Mouse (Mus musculus): ENCODE data around the gene Tectb. TPM values are rescaled to one million over a fixed set of nuclear protein-coding genes. Genes with fewer than 3 reads are reported as not detected.
A peak's percentile ranks its signal among the peaks of the same experiment; 100 is the strongest.

The Tectb gene
- polyA plus RNA-seq, 1 experiment: not detected

DNA sequence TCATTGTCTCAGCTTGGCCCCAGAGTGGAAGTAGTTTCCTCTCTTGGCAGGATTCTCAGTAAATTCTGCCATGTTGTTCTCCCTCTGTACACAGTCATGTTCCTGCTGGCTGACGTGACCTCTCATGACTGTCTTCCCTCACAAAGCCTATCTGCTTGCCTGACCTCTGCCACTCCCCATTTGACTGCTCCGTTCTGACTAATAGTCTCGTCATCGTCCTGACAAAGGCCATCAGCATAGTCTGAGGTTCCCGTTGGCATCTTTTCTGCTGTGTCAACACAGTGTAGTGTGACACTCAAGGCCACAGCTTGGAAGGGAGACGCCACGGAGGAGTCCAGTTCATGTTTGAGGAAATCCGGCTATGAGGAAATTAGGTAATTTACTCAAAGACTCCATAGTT lies 51.6 kb downstream of the Tectb start:
- 41% methylated on average over 8 of the region's 8 CpGs for WGBS
- Histone ChIP-seq H3K4me1 (ENCODE audit: control insufficient read depth, insufficient read depth, low read length) (peaks cover 2% of the 10 kb centered on the region), H3K27ac (ENCODE audit: control insufficient read depth, insufficient read depth, low read depth, low read length, poor library complexity) (peak overlapping the region; percentile 7; the same call in 1 of the 2 replicates), H3K4me3 (replicated peaks; ENCODE audit: control insufficient read depth, low read depth, low read length) (no peak overlapping the region)
- no peak for TF ChIP-seq POLR2A (IDR thresholded peaks at IDR 0.05; ENCODE audit: borderline replicate concordance, control insufficient read depth, low read depth, low read length)

DNA sequence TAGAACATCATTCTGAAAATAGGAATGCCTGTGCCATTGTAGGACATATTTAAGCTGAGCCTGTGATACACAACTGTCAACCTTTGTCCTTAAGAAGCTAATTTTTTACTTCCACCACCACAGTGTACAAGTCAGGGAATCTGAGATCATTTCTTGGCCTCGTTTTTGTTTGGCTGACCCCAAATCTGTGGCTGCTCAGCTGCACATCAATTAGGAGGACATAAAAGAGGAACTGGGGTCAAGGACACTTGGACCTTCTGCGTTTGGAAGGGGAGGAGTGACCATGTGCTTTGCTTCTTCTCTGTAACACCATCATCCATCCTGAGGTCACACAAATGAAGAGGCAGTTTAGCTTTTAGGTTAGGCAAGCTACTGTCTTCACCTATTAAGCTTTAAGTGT lies 55.5 kb downstream of the Tectb start:
- H3K4me1 ChIP-seq (ENCODE audit: control insufficient read depth, insufficient read depth, low read length): peaks cover 2% of the 10 kb centered on the region
- 7% methylated on average over 2 of the region's 2 CpGs for WGBS

DNA sequence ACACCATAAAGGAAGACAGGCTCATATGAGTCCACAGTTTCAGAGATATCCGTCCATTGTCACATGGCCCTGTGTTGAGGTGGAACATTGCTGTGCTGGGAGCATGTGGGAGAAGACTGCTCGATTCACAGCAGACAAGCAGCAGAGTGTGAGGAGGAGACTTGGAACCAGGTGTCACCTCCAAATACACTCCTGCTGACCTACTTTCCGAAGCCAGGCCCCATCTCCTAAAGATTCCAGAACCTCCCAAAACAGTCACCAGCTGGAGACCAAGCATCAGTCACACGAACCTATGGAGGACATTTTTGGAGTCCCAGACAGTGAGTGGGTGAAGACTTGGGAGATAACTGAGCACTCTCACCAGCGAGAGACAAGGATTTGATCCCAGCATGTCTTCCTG lies 56.0 kb downstream of the Tectb start:
- no peak overlapping the region for H3K27ac ChIP-seq (ENCODE audit: control insufficient read depth, insufficient read depth, low read depth, low read length, poor library complexity)
- H3K4me1 ChIP-seq (ENCODE audit: control insufficient read depth, insufficient read depth, low read length): peaks cover 2% of the 10 kb centered on the region
- TF ChIP-seq CTCF (IDR thresholded peaks at IDR 0.05; ENCODE audit: control insufficient read depth, insufficient read depth, low read length): no peak
- TF ChIP-seq POLR2A (IDR thresholded peaks at IDR 0.05; ENCODE audit: borderline replicate concordance, control insufficient read depth, low read depth, low read length): no peak
- 72% methylated on average over 5 of the region's 5 CpGs for WGBS
- no peak overlapping the region for H3K4me3 ChIP-seq (replicated peaks; ENCODE audit: control insufficient read depth, low read depth, low read length)

More for the DNA sequence above, 55.5 kb downstream of the Tectb start:
- TF ChIP-seq CTCF (IDR thresholded peaks at IDR 0.05; ENCODE audit: control insufficient read depth, insufficient read depth, low read length) (no peak), POLR2A (IDR thresholded peaks at IDR 0.05; ENCODE audit: borderline replicate concordance, control insufficient read depth, low read depth, low read length) (no peak)
- no peak overlapping the region for H3K4me3 ChIP-seq (replicated peaks; ENCODE audit: control insufficient read depth, low read depth, low read length)
- H3K27ac ChIP-seq (ENCODE audit: control insufficient read depth, insufficient read depth, low read depth, low read length, poor library complexity): no peak overlapping the region

DNA sequence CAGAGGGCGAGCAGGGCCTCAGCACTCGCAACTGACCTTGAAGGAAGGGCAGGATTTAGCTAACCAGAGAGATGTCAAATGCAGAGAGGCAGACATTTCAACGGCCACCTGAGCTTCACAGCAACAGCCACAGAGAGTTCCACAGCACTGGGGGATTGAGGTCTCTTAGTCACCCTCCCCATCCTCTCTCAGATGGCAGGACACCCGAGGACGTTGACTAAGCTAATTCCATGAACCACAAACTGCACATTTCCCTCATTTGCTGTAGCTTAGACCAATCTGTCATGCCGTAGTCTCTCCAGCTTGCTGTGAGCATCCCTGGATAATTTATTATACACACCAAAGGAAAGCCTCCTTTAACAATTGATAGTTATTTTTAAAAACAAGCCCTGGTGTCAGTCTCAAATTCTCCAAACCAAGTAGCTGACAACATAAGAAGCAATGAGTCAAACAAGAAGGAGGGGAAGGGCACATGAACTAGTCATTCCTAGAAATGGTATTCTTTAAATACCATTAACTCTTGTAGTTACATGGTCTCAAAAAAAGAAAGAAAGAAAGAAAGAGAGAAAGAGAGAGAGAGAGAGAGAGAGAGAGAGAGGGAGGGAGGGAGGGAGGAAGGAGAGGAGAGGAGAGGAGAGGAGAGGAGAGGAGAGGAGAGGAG lies 59.4 kb downstream of the Tectb start:
- 58% methylated on average over 6 of the region's 6 CpGs for WGBS
- no peak overlapping the region for H3K27ac ChIP-seq (ENCODE audit: control insufficient read depth, insufficient read depth, low read depth, low read length, poor library complexity)
- TF ChIP-seq POLR2A (IDR thresholded peaks at IDR 0.05; ENCODE audit: borderline replicate concordance, control insufficient read depth, low read depth, low read length) (no peak), CTCF (IDR thresholded peaks at IDR 0.05; ENCODE audit: control insufficient read depth, insufficient read depth, low read length) (no peak)
- no peaks in the 10 kb centered on the region for H3K4me1 ChIP-seq (ENCODE audit: control insufficient read depth, insufficient read depth, low read length)
- H3K4me3 ChIP-seq (replicated peaks; ENCODE audit: control insufficient read depth, low read depth, low read length): no peak overlapping the region

DNA sequence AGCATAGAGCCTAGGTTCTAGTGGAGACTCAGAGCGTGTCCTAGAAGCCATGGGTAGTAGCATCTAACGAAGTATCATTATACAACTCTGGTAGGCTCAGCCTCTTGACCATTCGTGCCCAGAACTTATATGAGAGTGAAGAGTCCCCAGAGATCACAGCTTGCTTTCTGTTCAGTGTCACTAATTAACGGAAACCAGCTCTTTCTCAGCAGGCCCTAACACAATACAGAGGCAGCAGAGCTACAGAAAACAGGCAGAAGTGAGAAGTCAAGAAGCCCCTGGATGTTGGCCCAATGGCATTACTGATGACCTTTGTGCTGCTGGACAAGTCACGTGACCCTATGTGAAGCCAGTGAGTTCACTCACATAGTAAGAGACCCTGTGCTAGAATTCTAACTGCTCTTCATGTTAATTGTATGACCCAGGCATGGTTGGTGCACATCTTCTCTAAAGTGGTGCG lies 60.7 kb downstream of the Tectb start, which contains the start of gene Gucy2g:
TSS of gene Gucy2g (minus strand) at position 51 of the 460 bp plus-strand sequence.
- Histone ChIP-seq H3K4me3 (replicated peaks; ENCODE audit: control insufficient read depth, low read depth, low read length) (no peak within 1 kb of the TSS), H3K4me1 (ENCODE audit: control insufficient read depth, insufficient read depth, low read length) (no peaks in the 10 kb centered on the region), H3K27ac (ENCODE audit: control insufficient read depth, insufficient read depth, low read depth, low read length, poor library complexity) (no peak within 1 kb of the TSS)
- TF ChIP-seq POLR2A (IDR thresholded peaks at IDR 0.05; ENCODE audit: borderline replicate concordance, control insufficient read depth, low read depth, low read length): no peak
- TF ChIP-seq CTCF (IDR thresholded peaks at IDR 0.05; ENCODE audit: control insufficient read depth, insufficient read depth, low read length): no peak
- 79% methylated on average over 6 of the region's 6 CpGs for WGBS

DNA sequence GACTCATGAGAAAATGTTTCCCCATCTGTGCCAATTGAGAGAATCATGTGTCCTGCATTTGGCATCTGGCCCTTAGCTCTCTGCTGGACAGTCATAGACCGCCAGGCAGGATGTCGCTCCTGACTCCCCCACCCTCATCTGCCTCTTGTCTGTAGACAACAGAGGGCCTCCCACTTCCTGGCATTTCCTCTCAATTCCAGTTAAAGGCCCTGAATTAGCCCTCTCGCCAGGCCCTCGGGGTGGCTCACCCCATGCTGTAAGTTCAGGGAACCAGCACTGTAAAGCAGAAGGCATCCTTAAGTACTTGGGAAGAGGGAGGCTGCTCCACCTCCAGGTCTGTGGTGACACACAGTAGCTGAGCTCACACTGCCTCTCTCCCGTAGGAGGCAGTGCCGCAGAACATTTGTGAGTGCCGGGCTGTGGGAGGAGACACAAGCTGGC lies 64.3 kb downstream of the Tectb start:
- Histone ChIP-seq H3K4me1 (ENCODE audit: control insufficient read depth, insufficient read depth, low read length) (no peaks in the 10 kb centered on the region), H3K27ac (ENCODE audit: control insufficient read depth, insufficient read depth, low read depth, low read length, poor library complexity) (0 out of 2 replicates have a peak overlapping the region, but pooled peaks have one; percentile 12), H3K4me3 (replicated peaks; ENCODE audit: control insufficient read depth, low read depth, low read length) (no peak overlapping the region)
- TF ChIP-seq POLR2A (IDR thresholded peaks at IDR 0.05; ENCODE audit: borderline replicate concordance, control insufficient read depth, low read depth, low read length) (no peak), CTCF (IDR thresholded peaks at IDR 0.05; ENCODE audit: control insufficient read depth, insufficient read depth, low read length) (peak; percentile 20; the same call in 1 of the 2 replicates)
- WGBS: 40% methylated on average over 7 of the region's 7 CpGs

Other genes starting within 250 kb of the Tectb start
- gene Gpam, start 53.5 kb upstream of the Tectb start, polyA plus RNA-seq (2011; ENCODE audit: insufficient read depth, insufficient read length, low replicate concordance, missing spikeins): 5.0 and 9.8 TPM in 2 replicates
- gene Gucy2g, start 60.5 kb downstream of the Tectb start, polyA plus RNA-seq (2011; ENCODE audit: insufficient read depth, insufficient read length, low replicate concordance, missing spikeins): not detected in 2 replicates
- 58.1 and 82.2 TPM in 2 replicates for gene Acsl5, start 71.2 kb downstream of the Tectb start, polyA plus RNA-seq (2011; ENCODE audit: insufficient read depth, insufficient read length, low replicate concordance, missing spikeins)
- 17.5 and 19.6 TPM in 2 replicates for gene Zdhhc6, start 135.3 kb downstream of the Tectb start, polyA plus RNA-seq (2011; ENCODE audit: insufficient read depth, insufficient read length, low replicate concordance, missing spikeins)
- gene Vti1a, start 135.6 kb downstream of the Tectb start, polyA plus RNA-seq (2011; ENCODE audit: insufficient read depth, insufficient read length, low replicate concordance, missing spikeins): 11.2 and 11.4 TPM in 2 replicates

Data from bone marrow, adult 2 months (tissue).